Mouse (Mus musculus): Measurements from ENCODE around the gene Dusp22. TPM values are rescaled to one million over a fixed set of nuclear protein-coding genes. Genes with fewer than 3 reads are reported as not detected.

The Dusp22 gene
- polyA plus RNA-seq, 1 experiment from 2014 or later = 12.9 TPM

DNA sequence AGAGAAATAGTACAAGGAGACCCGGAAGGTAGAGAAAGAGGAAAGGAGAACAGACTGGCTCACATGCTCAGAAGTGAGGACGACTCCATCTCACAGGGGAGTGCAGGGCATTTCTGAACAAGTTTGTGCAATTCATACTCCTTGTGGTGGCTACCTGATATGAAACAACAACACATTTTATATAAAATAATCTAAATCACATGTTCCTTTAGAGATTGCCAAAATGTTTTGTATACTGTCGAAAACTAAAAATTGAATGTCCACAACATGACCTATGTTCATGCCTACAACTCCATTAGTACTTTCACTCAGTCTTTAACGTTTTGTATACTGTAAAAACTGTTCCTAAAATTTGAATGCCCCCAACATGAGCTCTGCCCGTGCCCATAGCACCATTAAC lies 81.4 kb downstream of the Dusp22 start:
- Histone ChIP-seq H3K36me3 (ENCODE audit: control insufficient read depth, insufficient read depth, low read length) (no peaks in the 10 kb centered on the region), H3K4me3 (ENCODE audit: low read length) (no peak overlapping the region), H3K9me3 (ENCODE audit: control insufficient read depth, low read length) (no peaks in the 10 kb centered on the region), H3K4me1 (ENCODE audit: control insufficient read depth, insufficient read depth, low read length) (no peaks in the 10 kb centered on the region), H3K9ac (ENCODE audit: low read depth, low read length) (no peak overlapping the region), H3K4me2 (ENCODE audit: low read depth, low read length) (no peak overlapping the region), H3K27me3 (replicated peaks; ENCODE audit: control insufficient read depth, insufficient read depth, low read length) (no peaks in the 10 kb centered on the region), H3K27ac (ENCODE audit: low read length) (no peak overlapping the region)
- ATAC-seq = no peak
- 75% methylated on average over 5 of the region's 5 CpGs for WGBS

DNA sequence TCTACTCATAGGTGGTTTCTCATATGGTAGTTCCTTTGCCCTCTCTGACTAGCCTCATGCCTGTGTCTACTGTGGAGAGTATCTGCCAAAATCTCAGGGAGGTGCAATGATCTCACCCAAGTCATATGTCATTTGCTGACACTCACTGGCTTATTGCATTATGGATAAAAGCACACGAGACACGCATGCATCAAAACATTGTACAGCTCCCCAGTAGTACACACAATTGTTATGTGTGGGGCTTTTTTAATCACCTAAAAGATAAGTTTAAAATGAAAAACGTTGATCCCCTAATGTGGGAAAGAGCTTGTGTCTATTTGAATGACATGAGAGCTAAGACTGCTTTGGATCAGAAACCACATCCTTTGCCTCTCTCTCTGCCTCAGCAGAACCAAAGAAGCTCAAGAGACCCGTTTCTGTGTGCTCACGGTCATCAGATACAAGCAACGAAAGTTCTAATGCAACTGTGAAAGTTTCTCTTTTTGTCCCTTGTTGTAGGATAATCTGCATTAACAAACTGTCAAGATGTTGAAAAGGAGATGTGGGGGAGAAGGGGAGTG lies 82.7 kb downstream of the Dusp22 start:
- no peaks in the 10 kb centered on the region for H3K4me1 ChIP-seq (ENCODE audit: control insufficient read depth, insufficient read depth, low read length)
- no peak overlapping the region for H3K4me2 ChIP-seq (ENCODE audit: low read depth, low read length)
- no peak overlapping the region for H3K9ac ChIP-seq (ENCODE audit: low read depth, low read length)
- H3K36me3 ChIP-seq (ENCODE audit: control insufficient read depth, insufficient read depth, low read length) = no peaks in the 10 kb centered on the region
- ATAC-seq = no peak
- H3K4me3 ChIP-seq (ENCODE audit: low read length) = no peak overlapping the region
- no peaks in the 10 kb centered on the region; the same call in 1 of the 2 replicates for H3K27me3 ChIP-seq (replicated peaks; ENCODE audit: control insufficient read depth, insufficient read depth, low read length)
- WGBS = 76% methylated on average over 6 of the region's 6 CpGs
- no peaks in the 10 kb centered on the region for H3K9me3 ChIP-seq (ENCODE audit: control insufficient read depth, low read length)
- no peak overlapping the region for H3K27ac ChIP-seq (ENCODE audit: low read length)

DNA sequence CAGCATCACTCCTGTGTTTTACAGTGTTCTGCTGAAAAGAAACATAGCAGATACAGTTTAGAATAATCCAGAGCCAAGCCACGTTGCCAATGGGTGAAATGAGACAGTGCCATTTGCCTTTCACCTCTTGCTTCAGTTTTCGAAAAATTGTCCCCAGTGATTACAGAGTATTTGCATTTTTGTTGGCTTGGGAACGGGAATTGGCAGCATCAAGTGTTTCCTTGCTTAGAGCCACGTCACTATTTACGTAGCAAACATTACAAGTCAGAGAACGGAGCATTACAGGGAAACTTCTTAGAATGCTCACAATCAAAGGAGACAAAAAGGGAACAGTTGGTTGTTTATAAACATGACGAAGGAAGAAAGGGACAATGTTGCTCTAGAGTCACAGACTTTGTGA lies 85.3 kb downstream of the Dusp22 start:
- H3K9ac ChIP-seq (ENCODE audit: low read depth, low read length) = no peak overlapping the region
- no peaks in the 10 kb centered on the region for H3K36me3 ChIP-seq (ENCODE audit: control insufficient read depth, insufficient read depth, low read length)
- peaks cover 10% of the 10 kb centered on the region for H3K4me1 ChIP-seq (ENCODE audit: control insufficient read depth, insufficient read depth, low read length)
- ATAC-seq = no peak
- WGBS = 54% methylated on average over 7 of the region's 7 CpGs
- H3K4me2 ChIP-seq (ENCODE audit: low read depth, low read length) = no peak overlapping the region
- H3K27me3 ChIP-seq (replicated peaks; ENCODE audit: control insufficient read depth, insufficient read depth, low read length) = peaks cover 18% of the 10 kb centered on the region
- H3K4me3 ChIP-seq (ENCODE audit: low read length) = no peak overlapping the region
- H3K9me3 ChIP-seq (ENCODE audit: control insufficient read depth, low read length) = no peaks in the 10 kb centered on the region
- H3K27ac ChIP-seq (ENCODE audit: low read length) = no peak overlapping the region

DNA sequence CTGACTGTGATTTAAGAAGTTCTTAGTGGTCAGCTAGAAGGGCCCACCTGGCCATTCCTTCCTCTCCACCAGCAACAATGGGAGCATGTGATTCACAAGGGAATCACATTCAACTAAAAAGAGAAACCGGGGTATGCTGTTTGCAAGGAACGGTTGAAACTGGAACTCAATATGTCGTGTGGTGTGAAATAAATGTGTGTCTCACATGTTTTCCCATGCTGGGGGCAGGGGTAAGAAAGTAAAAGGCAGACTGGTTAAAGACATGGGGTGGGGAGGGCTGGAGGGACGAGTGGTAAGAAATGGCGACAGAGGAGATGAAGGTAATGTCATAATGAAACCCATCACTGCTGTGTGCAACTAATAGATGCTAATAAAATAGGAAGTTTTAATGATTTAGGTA lies 87.3 kb downstream of the Dusp22 start:
- no peak for ATAC-seq
- Histone ChIP-seq H3K27ac (ENCODE audit: low read length) (no peak overlapping the region), H3K9me3 (ENCODE audit: control insufficient read depth, low read length) (no peaks in the 10 kb centered on the region), H3K4me3 (ENCODE audit: low read length) (no peak overlapping the region), H3K4me2 (ENCODE audit: low read depth, low read length) (no peak overlapping the region), H3K27me3 (replicated peaks; ENCODE audit: control insufficient read depth, insufficient read depth, low read length) (peaks cover 35% of the 10 kb centered on the region), H3K36me3 (ENCODE audit: control insufficient read depth, insufficient read depth, low read length) (no peaks in the 10 kb centered on the region), H3K4me1 (ENCODE audit: control insufficient read depth, insufficient read depth, low read length) (peaks cover 14% of the 10 kb centered on the region), H3K9ac (ENCODE audit: low read depth, low read length) (no peak overlapping the region)
- WGBS = 75% methylated on average over 5 of the region's 5 CpGs

DNA sequence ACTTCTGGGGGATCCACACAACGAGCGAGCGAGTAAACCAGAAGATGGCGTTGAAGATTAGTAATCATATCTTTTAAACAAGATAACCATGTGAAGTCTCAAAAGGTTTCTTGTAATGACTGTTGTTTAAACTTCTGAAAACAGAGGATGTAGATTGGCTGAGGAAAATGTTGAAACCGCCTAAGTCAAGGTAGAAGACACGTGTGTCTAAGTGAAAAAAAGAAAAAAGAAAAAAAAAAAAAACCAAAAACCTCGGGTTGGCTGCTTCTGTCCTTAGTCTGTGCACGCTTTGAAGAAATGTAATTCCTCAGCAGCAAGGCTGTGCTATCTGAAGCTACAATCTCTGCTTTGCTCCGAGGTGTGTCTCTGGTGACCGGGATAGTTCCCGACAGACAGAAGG lies 87.7 kb downstream of the Dusp22 start:
- Histone ChIP-seq H3K27ac (ENCODE audit: low read length) (no peak overlapping the region), H3K4me3 (ENCODE audit: low read length) (no peak overlapping the region), H3K4me2 (ENCODE audit: low read depth, low read length) (no peak overlapping the region), H3K4me1 (ENCODE audit: control insufficient read depth, insufficient read depth, low read length) (peaks cover 14% of the 10 kb centered on the region), H3K36me3 (ENCODE audit: control insufficient read depth, insufficient read depth, low read length) (no peaks in the 10 kb centered on the region), H3K9ac (ENCODE audit: low read depth, low read length) (no peak overlapping the region), H3K9me3 (ENCODE audit: control insufficient read depth, low read length) (no peaks in the 10 kb centered on the region), H3K27me3 (replicated peaks; ENCODE audit: control insufficient read depth, insufficient read depth, low read length) (peaks cover 36% of the 10 kb centered on the region)
- no peak for ATAC-seq
- 64% methylated on average over 11 of the region's 11 CpGs for WGBS

DNA sequence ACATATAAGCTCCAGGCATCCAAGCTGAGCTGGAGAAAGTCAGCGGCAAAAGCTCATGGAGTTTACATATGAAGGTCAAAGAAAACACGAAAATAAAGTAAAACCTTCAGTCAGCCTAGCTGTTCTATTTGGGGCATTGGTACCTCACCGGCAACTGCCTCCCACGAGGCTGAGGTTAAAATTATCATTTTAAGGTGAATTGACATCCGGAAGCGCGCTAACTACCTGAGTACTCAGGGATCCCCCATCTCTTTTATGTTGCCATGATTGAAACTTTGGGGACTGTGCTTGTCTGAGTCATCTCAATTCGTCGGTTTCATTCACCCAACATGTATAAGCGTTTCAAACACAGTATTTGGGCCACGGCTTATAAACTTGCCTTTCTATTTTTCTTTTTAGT lies 88.5 kb downstream of the Dusp22 start:
- Histone ChIP-seq H3K27ac (ENCODE audit: low read length) (no peak overlapping the region), H3K4me2 (ENCODE audit: low read depth, low read length) (no peak overlapping the region), H3K9ac (ENCODE audit: low read depth, low read length) (no peak overlapping the region), H3K36me3 (ENCODE audit: control insufficient read depth, insufficient read depth, low read length) (no peaks in the 10 kb centered on the region), H3K9me3 (ENCODE audit: control insufficient read depth, low read length) (no peaks in the 10 kb centered on the region), H3K4me1 (ENCODE audit: control insufficient read depth, insufficient read depth, low read length) (peaks cover 14% of the 10 kb centered on the region), H3K4me3 (ENCODE audit: low read length) (no peak overlapping the region), H3K27me3 (replicated peaks; ENCODE audit: control insufficient read depth, insufficient read depth, low read length) (peaks cover 38% of the 10 kb centered on the region)
- ATAC-seq = no peak
- 60% methylated on average over 11 of the region's 11 CpGs for WGBS

DNA sequence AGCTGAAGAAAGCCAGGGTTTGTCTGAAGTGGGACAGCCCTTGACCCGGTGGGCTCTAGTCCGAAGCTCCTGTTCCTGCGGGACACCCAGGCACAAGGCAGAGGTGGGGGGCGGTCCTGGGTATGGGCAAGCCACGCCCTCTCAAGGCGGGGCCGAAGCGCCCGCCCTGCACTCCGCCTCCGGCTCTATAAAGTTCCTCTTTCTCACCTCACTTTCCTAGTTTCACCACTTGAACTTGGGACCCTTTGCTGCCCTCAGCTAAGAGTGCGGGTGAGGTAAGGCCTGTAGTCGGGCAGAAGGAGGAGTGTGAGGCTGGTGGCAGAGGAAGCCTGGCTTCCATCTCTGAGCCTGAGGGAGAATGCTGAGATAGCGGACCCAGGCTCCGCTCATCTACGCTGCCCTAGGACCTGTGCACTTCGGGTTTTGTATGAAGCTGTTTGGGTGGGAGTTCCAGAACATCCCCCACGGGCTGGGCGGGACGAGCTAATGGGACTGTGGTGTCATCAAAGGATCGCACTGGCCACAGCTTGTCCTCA lies 89.3 kb downstream of the Dusp22 start, which contains the start of gene Irf4:
Gene Irf4 (plus strand): TSS at position 206 of the 536 bp plus-strand sequence.
- peak; percentile 92 for ATAC-seq
- WGBS = under 1% methylated on average over 21 of the region's 21 CpGs
- Histone ChIP-seq H3K4me2 (ENCODE audit: low read depth, low read length) (peak within 1 kb of the TSS; percentile 84), H3K36me3 (ENCODE audit: control insufficient read depth, insufficient read depth, low read length) (no peaks in the 10 kb centered on the region), H3K9ac (ENCODE audit: low read depth, low read length) (0 out of 2 replicates have a peak within 1 kb of the TSS, but pooled peaks have one; percentile 5), H3K27ac (ENCODE audit: low read length) (no peak within 1 kb of the TSS), H3K4me3 (ENCODE audit: low read length) (peak within 1 kb of the TSS; percentile 49), H3K27me3 (replicated peaks; ENCODE audit: control insufficient read depth, insufficient read depth, low read length) (peaks cover 38% of the 10 kb centered on the region), H3K9me3 (ENCODE audit: control insufficient read depth, low read length) (no peaks in the 10 kb centered on the region), H3K4me1 (ENCODE audit: control insufficient read depth, insufficient read depth, low read length) (peaks cover 14% of the 10 kb centered on the region)

DNA sequence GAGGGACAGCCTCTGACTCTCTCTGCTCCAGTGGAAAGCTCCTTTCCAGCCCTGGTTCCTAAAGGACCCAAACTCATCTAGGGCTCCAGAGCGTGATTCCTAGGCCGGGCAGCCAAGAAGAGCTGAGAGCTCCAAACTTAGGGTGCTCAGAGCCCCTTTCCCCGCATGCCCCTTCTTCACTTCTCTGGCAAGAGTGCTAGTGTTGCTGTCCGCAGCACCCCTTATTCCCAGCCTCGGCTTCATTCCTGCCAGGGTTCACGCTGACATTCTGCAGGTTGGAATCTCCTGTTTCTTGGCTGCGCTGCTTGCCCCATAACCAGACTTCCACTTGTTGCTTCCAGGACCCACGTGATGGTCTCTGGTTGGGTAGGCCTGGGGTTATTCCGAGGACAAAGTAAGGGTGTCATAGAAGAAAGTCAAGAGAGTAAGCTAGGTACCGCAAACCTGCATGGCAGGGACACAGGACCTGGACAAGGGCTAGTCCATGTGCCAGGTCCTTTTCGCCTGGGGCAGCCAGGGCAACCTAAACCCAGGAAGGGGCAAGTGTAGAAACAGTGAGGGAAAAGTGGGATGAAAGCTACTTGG lies 89.8 kb downstream of the Dusp22 start:
- Histone ChIP-seq H3K9me3 (ENCODE audit: control insufficient read depth, low read length) (no peaks in the 10 kb centered on the region), H3K4me3 (ENCODE audit: low read length) (peak overlapping the region; percentile 49), H3K27me3 (replicated peaks; ENCODE audit: control insufficient read depth, insufficient read depth, low read length) (peaks cover 38% of the 10 kb centered on the region), H3K36me3 (ENCODE audit: control insufficient read depth, insufficient read depth, low read length) (no peaks in the 10 kb centered on the region), H3K9ac (ENCODE audit: low read depth, low read length) (0 out of 2 replicates have a peak overlapping the region, but pooled peaks have one; percentile 5), H3K27ac (ENCODE audit: low read length) (no peak overlapping the region), H3K4me2 (ENCODE audit: low read depth, low read length) (peak overlapping the region; percentile 84), H3K4me1 (ENCODE audit: control insufficient read depth, insufficient read depth, low read length) (peaks cover 14% of the 10 kb centered on the region)
- ATAC-seq = no peak
- 4% methylated on average over 11 of the region's 11 CpGs for WGBS

DNA sequence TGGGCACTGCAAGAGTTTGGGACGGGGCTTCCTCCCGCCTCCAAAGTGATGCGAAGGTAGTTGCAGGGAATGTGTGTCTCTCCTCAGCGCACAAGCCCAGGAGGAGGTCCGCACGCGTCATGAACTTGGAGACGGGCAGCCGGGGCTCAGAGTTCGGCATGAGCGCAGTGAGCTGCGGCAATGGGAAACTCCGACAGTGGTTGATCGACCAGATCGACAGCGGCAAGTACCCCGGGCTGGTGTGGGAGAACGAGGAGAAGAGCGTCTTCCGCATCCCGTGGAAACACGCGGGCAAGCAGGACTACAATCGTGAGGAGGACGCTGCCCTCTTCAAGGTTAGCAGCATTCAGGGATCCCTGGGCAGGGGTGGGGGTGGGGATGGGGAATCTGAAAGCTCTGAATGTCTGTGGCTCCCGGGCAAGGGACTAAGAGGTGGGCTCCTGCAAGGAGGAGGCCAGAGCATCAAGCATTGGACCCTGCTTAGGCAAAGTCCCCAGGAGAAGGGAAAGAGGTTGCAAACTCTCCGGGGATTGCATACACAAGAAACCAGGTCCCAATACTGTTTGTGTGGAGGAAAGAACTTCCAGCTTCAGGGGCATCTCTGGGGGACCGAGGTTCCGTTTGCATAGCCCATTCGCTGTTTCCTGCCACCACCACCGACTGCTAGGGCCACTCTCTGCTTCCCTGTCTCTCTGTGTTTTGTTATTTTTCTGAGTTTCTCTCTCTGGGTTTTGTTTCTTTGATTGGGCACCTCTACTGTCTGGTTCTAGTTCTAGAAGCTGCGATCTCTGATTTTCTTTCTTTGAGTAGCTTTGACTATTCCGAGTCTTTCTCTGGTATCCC lies 90.9 kb downstream of the Dusp22 start:
- Histone ChIP-seq H3K27me3 (replicated peaks; ENCODE audit: control insufficient read depth, insufficient read depth, low read length) (peaks cover 38% of the 10 kb centered on the region), H3K9ac (ENCODE audit: low read depth, low read length) (no peak overlapping the region; the same call in 1 of the 2 replicates), H3K27ac (ENCODE audit: low read length) (no peak overlapping the region), H3K4me1 (ENCODE audit: control insufficient read depth, insufficient read depth, low read length) (peaks cover 14% of the 10 kb centered on the region), H3K36me3 (ENCODE audit: control insufficient read depth, insufficient read depth, low read length) (no peaks in the 10 kb centered on the region), H3K9me3 (ENCODE audit: control insufficient read depth, low read length) (no peaks in the 10 kb centered on the region), H3K4me2 (ENCODE audit: low read depth, low read length) (peak overlapping the region; percentile 48), H3K4me3 (ENCODE audit: low read length) (peak overlapping the region; percentile 32)
- WGBS = 4% methylated on average over 33 of the region's 33 CpGs
- ATAC-seq = no peak

Measured in intestine, embryonic 16.5 days (tissue).